Mouse (Mus musculus) midbrain, embryonic 12.5 days (tissue): ENCODE results near the gene Eml5. TPM values are rescaled to one million over a fixed set of nuclear protein-coding genes. Genes with fewer than 3 reads are reported as not detected.
A peak's percentile ranks its signal among the peaks of the same experiment; 100 is the strongest.

Experiments used
- ATAC-seq: fragments of 200-750 bp; cut with Nextera tagmentation; 2 replicates; pipeline ENCODE4 v1.8.0; 2017; ENCODE audit warnings: low read depth, moderate TSS enrichment, moderate library complexity; ENCODE audit not compliant: low FRiP score
- H3K27ac ChIP-seq: fragments of 300-500 bp; sonication (generic); replicated peaks from 2 replicates; pipeline ENCODE4 v1.5.1; 2016; ENCODE audit warnings: mild to moderate bottlenecking
- H3K27me3 ChIP-seq: fragments of 300-500 bp; sonication (generic); 2 replicates; pipeline ENCODE4 v1.6.1; 2016; ENCODE audit warnings: mild to moderate bottlenecking
- H3K36me3 ChIP-seq: fragments of 300-500 bp; sonication (generic); 2 replicates; pipeline ENCODE4 v1.6.1; 2016
- H3K4me1 ChIP-seq: fragments of 300-500 bp; sonication (generic); 2 replicates; pipeline ENCODE4 v1.6.1; 2016
- H3K4me2 ChIP-seq: fragments of 300-500 bp; sonication (generic); replicated peaks from 2 replicates; pipeline ENCODE4 v1.6.1; 2016; ENCODE audit warnings: mild to moderate bottlenecking, moderate library complexity
- H3K4me3 ChIP-seq: fragments of 300-500 bp; sonication (generic); 2 replicates; pipeline ENCODE4 v1.5.1; 2016; ENCODE audit warnings: mild to moderate bottlenecking
- H3K9ac ChIP-seq: fragments of 300-500 bp; sonication (generic); replicated peaks from 2 replicates; pipeline ENCODE4 v1.6.1; 2016; ENCODE audit warnings: mild to moderate bottlenecking, moderate library complexity
- H3K9me3 ChIP-seq: fragments of 300-500 bp; sonication (generic); 2 replicates; pipeline ENCODE4 v1.6.1; 2016; ENCODE audit warnings: mild to moderate bottlenecking
- WGBS: fragments of 180-500 bp; shearing (Covaris S2); methylation state at CpG from one replicate; pipeline ENCODE4 v1.1.7; 2016; 5-methylcytosine and 5-hydroxymethylcytosine counted together
- polyA plus RNA-seq: library from polyadenylated mRNA; unstranded; fragments of >200 nt; fragmentation: Nextera tagmentation; extraction: Ambion mirVana; gene quantifications from 2 replicates; pipeline ENCODE4 v1.2.1, GENCODE M21; 2016

Eml5 gene
- polyA plus RNA-seq, 1 experiment from 2014 or later = 36.0 TPM

DNA sequence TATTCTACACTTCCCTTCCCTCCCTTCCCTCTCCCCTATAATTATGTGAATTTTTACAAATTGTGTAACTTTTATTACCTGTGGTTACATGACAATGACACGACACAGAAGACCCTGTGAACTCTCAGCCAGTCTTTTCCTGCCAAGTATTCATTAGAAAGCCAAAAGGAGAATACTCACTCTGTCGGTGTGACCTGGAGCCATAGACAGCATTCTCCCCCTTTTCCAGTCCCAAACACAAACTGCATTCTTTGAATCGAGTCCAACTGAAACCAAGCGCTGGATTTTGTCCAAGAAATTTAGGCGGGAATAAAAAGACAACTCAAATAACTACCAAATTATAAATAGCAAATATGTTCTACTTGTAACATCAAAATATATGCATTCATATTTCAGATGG is 19.5 kb downstream of the Eml5 start:
- H3K9me3 ChIP-seq = no peaks in the 10 kb centered on the region
- no peak overlapping the region for H3K9ac ChIP-seq
- ATAC-seq = no peak
- WGBS = 76% methylated on average over 5 of the region's 5 CpGs
- no peak overlapping the region for H3K4me2 ChIP-seq
- no peaks in the 10 kb centered on the region for H3K4me1 ChIP-seq
- no peaks in the 10 kb centered on the region for H3K27me3 ChIP-seq
- no peak overlapping the region for H3K4me3 ChIP-seq
- H3K36me3 ChIP-seq = 0 out of 2 replicates have a peak, but pooled peaks cover 3% of the 10 kb centered on the region
- H3K27ac ChIP-seq = no peak overlapping the region

DNA sequence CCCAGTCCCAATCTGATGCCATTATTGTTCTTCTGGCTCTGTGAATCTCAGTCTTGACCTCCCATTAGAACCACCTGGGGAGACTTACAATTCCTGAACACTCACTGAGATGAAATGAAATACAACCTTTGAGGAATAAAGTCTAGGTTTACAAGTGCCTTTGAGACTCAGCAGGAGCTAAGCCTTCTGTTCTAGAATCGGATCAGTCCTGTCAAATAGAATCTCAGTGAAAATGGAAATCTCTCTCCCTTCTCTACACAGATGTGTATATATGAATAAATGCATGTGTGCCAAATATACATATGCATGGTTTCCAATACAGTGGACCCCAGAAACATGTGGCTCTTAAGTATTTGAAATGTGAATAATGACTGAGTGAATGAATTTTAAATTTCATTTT is 22.6 kb downstream of the Eml5 start:
- H3K27ac ChIP-seq = no peak overlapping the region
- 0 out of 2 replicates have a peak, but pooled peaks cover 3% of the 10 kb centered on the region for H3K36me3 ChIP-seq
- H3K4me3 ChIP-seq = no peak overlapping the region
- H3K4me2 ChIP-seq = no peak overlapping the region
- H3K9me3 ChIP-seq = no peaks in the 10 kb centered on the region
- no peaks in the 10 kb centered on the region for H3K27me3 ChIP-seq
- H3K9ac ChIP-seq = no peak overlapping the region
- WGBS = 20% methylated on average over 1 of the region's 1 CpGs
- peak; percentile 56; the same call in 1 of the 2 replicates for ATAC-seq
- H3K4me1 ChIP-seq = no peaks in the 10 kb centered on the region

DNA sequence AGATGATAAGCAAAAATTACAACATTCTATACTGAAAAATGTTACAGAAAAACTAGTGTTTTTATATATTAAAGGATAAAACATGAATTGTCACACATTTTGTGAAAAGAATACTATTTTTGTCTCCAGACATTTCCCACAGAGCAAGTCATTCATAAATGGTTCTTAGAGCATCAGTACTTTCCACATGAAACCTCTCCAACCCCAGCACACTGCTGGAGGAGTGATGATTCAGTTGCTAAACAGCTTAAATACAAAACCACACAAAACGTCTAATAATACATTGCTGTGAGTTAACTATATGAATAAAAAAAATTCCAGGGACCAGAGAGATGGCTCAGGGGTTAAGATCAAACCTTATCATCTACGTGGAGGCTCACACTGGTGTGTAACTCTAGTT is 26.1 kb downstream of the Eml5 start:
- H3K9ac ChIP-seq = no peak overlapping the region
- H3K4me3 ChIP-seq = no peak overlapping the region
- no peaks in the 10 kb centered on the region for H3K27me3 ChIP-seq
- WGBS = 63% methylated on average over 2 of the region's 2 CpGs
- no peak for ATAC-seq
- 0 out of 2 replicates have a peak, but pooled peaks cover 9% of the 10 kb centered on the region for H3K36me3 ChIP-seq
- H3K27ac ChIP-seq = no peak overlapping the region
- no peaks in the 10 kb centered on the region for H3K9me3 ChIP-seq
- no peak overlapping the region for H3K4me2 ChIP-seq
- H3K4me1 ChIP-seq = no peaks in the 10 kb centered on the region

DNA sequence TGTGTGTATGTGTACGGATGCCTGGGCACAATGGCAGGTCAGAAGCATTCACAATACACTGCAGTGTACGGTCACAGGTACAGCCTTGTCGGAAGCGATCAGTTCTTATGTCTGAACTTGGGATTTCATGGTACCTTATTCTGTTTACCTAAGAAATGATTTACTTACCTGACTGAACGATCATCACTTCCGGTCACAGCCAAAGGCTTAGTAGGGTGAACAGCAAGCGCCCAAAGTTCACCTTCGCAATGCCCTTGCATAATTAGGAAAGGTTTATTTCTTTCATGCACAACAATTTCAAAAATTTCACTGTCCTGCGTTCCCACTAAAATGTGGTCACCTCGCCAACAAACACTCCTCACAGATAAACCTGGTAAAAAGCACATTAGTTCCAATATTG is 28.4 kb downstream of the Eml5 start:
- no peak for ATAC-seq
- Histone ChIP-seq H3K4me1 (no peaks in the 10 kb centered on the region), H3K27ac (no peak overlapping the region), H3K36me3 (peaks cover 25% of the 10 kb centered on the region), H3K9ac (no peak overlapping the region), H3K4me2 (no peak overlapping the region), H3K27me3 (no peaks in the 10 kb centered on the region), H3K4me3 (no peak overlapping the region), H3K9me3 (no peaks in the 10 kb centered on the region)
- WGBS = 94% methylated on average over 10 of the region's 10 CpGs

DNA sequence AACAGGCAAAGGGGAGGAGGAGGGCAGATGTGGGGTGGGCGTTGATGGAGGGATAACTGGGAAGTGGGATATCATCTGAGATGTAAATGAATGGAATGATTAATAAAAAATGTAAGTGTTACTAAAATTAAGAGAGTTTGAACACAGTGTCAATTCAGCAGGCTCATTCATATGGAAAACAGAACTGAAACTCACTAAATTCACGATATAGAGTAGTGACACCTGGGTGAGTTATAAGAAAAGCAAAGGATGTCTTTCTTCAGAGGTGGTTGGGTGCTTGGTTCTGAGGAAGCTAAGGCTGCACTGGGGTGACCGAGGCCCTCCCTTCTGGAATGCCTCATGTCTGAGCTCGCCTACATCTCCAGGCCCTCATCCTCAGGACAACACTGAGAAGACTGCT is 37.8 kb downstream of the Eml5 start:
- H3K36me3 ChIP-seq = peaks cover 48% of the 10 kb centered on the region
- no peak for ATAC-seq
- no peak overlapping the region for H3K27ac ChIP-seq
- H3K9me3 ChIP-seq = 0 out of 2 replicates have a peak, but pooled peaks cover 4% of the 10 kb centered on the region
- H3K4me2 ChIP-seq = no peak overlapping the region
- H3K4me1 ChIP-seq = no peaks in the 10 kb centered on the region
- WGBS = 87% methylated on average over 4 of the region's 4 CpGs
- no peak overlapping the region for H3K4me3 ChIP-seq
- H3K9ac ChIP-seq = no peak overlapping the region
- no peaks in the 10 kb centered on the region for H3K27me3 ChIP-seq

DNA sequence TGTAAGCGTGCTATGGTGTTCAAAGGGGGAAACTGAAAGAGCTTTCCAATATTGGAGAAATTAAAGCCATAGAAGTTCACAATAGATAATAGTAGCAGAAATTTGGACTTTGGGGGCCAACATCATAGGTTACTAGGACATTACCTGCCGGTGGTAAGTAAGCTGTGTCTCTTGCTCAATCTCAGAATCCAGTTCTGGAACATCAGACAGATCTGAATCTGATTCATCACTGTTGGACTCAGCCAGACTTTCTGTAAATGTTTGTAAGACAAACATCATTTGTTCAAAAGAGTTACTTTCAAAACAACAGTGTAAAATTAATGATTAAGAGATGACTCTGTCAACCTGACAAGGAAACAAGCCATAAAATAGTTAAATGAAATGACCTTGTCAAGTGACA is 41.0 kb downstream of the Eml5 start:
- no peak overlapping the region for H3K27ac ChIP-seq
- H3K4me3 ChIP-seq = no peak overlapping the region
- no peak overlapping the region for H3K4me2 ChIP-seq
- H3K27me3 ChIP-seq = no peaks in the 10 kb centered on the region
- H3K9me3 ChIP-seq = 0 out of 2 replicates have a peak, but pooled peaks cover 4% of the 10 kb centered on the region
- no peak overlapping the region for H3K9ac ChIP-seq
- no peaks in the 10 kb centered on the region for H3K4me1 ChIP-seq
- WGBS = 92% methylated on average over 2 of the region's 2 CpGs
- H3K36me3 ChIP-seq = peaks cover 44% of the 10 kb centered on the region
- no peak for ATAC-seq

DNA sequence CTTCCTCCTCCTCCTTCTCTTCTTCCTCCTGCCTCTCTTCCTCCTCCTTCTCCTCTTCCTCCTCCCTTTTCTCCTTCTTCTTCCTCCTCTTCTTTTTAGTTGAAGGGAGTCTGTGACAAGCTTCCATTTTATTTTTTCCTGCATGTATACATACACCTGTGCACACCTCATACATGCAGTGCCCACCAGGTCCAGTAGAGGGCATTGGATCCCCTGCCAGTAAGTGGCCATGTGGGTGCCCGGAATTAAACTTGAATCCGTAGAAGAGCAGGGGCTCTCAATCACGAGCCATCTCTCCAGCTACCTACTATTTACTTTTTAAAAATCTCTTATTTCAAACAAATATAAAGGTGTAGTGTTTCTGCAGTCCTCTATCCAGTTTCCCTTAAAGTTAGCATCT is 50.5 kb downstream of the Eml5 start:
- no peak overlapping the region for H3K4me3 ChIP-seq
- H3K36me3 ChIP-seq = peaks cover 5% of the 10 kb centered on the region; the same call in 1 of the 2 replicates
- ATAC-seq = no peak
- H3K27ac ChIP-seq = no peak overlapping the region
- H3K9ac ChIP-seq = no peak overlapping the region
- no peaks in the 10 kb centered on the region for H3K27me3 ChIP-seq
- H3K9me3 ChIP-seq = no peaks in the 10 kb centered on the region
- no peak overlapping the region for H3K4me2 ChIP-seq
- 49% methylated on average over 3 of the region's 3 CpGs for WGBS
- no peaks in the 10 kb centered on the region for H3K4me1 ChIP-seq

DNA sequence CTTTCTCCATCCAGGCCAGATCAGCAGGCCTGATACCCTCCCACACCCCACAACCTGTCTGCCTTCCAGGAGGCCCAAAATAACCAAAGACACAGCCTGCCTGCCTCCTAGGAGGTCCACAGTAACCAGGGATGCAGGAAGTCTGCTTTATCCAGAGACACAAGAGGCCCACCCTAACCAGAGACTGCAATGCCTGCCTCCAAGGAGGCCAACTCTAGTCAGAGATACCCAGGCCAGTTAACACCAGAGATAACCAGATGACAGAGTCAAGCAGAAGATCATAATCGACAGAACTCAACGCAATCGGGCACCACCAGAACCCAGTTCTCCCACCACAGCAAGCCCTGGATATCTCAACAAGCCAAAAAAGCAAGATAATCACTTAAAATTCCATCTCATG is 56.5 kb downstream of the Eml5 start:
- H3K4me1 ChIP-seq = no peaks in the 10 kb centered on the region
- no peak overlapping the region for H3K27ac ChIP-seq
- no peak overlapping the region for H3K4me3 ChIP-seq
- H3K9me3 ChIP-seq = no peaks in the 10 kb centered on the region
- no peak for ATAC-seq
- H3K4me2 ChIP-seq = no peak overlapping the region
- no peak overlapping the region for H3K9ac ChIP-seq
- H3K27me3 ChIP-seq = no peaks in the 10 kb centered on the region
- peaks cover 19% of the 10 kb centered on the region for H3K36me3 ChIP-seq
- 94% methylated on average over 3 of the region's 3 CpGs for WGBS

DNA sequence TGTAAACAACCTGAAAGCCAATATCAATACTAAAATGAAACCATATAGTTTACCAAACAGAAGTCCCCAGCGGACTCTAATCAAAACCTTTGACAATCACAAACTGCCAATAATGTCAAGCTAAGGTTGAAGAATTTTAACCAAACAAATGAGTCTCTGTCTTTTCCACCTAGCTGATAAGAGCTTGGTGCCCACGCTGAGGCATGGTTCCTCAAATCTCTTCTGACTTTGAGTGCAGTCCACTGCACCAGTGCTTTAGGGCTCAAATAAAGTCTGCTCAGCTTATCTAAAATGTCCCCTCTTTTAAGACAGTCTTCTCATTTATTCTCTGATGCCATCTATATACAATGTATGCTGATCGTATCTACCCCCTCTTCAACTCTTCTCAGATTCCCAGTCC is 61.1 kb downstream of the Eml5 start:
- no peak overlapping the region for H3K4me2 ChIP-seq
- WGBS = 93% methylated on average over 3 of the region's 3 CpGs
- H3K9me3 ChIP-seq = no peaks in the 10 kb centered on the region

DNA sequence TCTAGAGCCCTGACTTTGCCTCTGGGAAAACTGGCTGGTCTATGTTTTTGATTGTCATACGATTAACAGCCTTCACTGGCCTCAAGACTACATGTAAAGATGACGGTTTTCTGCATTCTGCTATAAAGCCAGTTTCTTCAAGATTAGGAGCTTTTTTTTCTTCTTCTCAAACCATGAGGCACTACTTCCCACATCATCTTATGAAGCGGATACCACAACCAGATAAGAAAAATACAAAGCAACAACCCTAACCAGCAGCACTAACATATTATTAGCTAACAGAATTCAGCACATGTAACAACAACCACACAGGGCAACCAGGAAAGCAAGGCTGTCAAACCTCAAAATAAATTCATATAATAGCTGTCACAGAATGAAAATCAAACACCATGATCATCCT is 63.3 kb downstream of the Eml5 start:
- Histone ChIP-seq H3K4me2 (no peak overlapping the region), H3K9me3 (no peaks in the 10 kb centered on the region), H3K27ac (no peak overlapping the region), H3K27me3 (no peaks in the 10 kb centered on the region), H3K9ac (no peak overlapping the region), H3K4me1 (no peaks in the 10 kb centered on the region), H3K4me3 (no peak overlapping the region), H3K36me3 (peaks cover 35% of the 10 kb centered on the region)
- whole genome bisulfite sequencing = 95% methylated on average over 3 of the region's 3 CpGs
- ATAC-seq = no peak

More for the DNA sequence above, 61.1 kb downstream of the Eml5 start:
- no peaks in the 10 kb centered on the region for H3K4me1 ChIP-seq
- H3K27me3 ChIP-seq = no peaks in the 10 kb centered on the region
- peaks cover 31% of the 10 kb centered on the region for H3K36me3 ChIP-seq
- ATAC-seq = no peak
- no peak overlapping the region for H3K27ac ChIP-seq
- H3K9ac ChIP-seq = no peak overlapping the region
- no peak overlapping the region for H3K4me3 ChIP-seq

DNA sequence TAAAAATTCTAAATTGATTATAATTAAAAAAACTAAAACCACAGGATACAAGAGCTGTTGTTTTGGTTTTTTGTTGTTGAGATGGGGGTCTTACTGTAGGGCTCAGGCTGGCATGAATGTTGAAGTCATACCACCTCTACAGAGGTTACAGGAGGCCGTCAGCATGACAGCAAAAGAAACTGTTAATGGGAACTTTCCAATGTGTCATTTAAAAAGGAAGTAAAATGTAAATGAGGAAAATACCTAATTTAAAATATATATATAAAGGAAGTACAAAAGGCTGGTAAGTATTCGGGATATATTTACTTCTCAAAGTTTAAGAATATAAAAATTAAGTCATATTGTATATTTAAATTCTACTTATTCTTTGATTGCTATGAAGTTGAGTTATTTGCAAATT is 65.8 kb downstream of the Eml5 start:
- H3K4me3 ChIP-seq = no peak overlapping the region
- 96% methylated on average over 2 of the region's 2 CpGs for WGBS
- H3K36me3 ChIP-seq = peaks cover 32% of the 10 kb centered on the region
- H3K4me1 ChIP-seq = no peaks in the 10 kb centered on the region
- H3K9ac ChIP-seq = no peak overlapping the region
- no peaks in the 10 kb centered on the region for H3K27me3 ChIP-seq
- ATAC-seq = no peak
- H3K27ac ChIP-seq = no peak overlapping the region
- H3K9me3 ChIP-seq = no peaks in the 10 kb centered on the region
- H3K4me2 ChIP-seq = no peak overlapping the region

DNA sequence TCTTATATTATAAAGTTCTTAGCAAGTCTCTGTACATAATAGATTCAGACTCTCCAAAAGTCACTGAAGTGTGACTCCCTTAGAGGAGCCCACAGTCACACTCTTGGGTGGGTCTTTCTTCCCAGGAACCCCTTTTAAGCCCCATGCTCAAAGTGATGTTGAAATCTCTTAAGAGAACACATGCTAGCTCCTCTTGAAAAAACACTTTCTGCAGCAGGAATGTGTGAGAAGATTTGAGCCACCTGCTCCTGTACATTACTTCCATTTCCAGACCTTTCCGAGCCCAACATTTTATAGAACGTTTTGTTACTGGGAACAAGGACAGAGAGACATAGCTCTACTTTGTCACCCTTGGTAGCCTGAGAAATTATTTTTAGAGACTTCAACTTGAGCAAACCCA is 66.4 kb downstream of the Eml5 start:
- peaks cover 33% of the 10 kb centered on the region for H3K36me3 ChIP-seq
- H3K4me1 ChIP-seq = no peaks in the 10 kb centered on the region
- no peak overlapping the region for H3K9ac ChIP-seq
- no peak for ATAC-seq
- no peaks in the 10 kb centered on the region for H3K27me3 ChIP-seq
- no peak overlapping the region for H3K4me2 ChIP-seq
- no peak overlapping the region for H3K4me3 ChIP-seq
- no peaks in the 10 kb centered on the region for H3K9me3 ChIP-seq
- 90% methylated on average over 2 of the region's 2 CpGs for WGBS
- H3K27ac ChIP-seq = no peak overlapping the region

DNA sequence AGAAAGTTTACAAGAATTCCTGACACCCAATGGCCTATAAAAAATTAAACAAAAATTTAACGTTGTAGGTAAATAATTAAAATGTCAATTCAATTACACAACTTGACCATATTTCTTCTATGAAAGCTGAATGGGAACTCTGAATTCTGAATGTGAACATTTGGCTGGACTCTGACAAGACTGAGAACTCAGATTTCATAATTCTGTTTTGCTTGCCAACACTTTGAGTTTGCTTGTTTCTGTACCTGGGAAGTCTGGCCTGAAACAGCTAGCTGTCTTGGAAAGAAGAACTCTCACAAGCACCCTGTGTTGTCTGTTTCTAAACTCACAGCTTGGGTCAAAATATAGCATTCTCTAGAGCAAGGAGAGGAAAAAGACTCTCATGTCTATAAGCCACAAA is 67.4 kb downstream of the Eml5 start:
- Histone ChIP-seq H3K9ac (no peak overlapping the region), H3K9me3 (no peaks in the 10 kb centered on the region)
- WGBS = 91% methylated on average over 1 of the region's 1 CpGs

More for the DNA sequence above, 67.4 kb downstream of the Eml5 start:
- H3K27me3 ChIP-seq = no peaks in the 10 kb centered on the region
- ATAC-seq = no peak
- no peaks in the 10 kb centered on the region for H3K4me1 ChIP-seq
- no peak overlapping the region for H3K4me2 ChIP-seq
- no peak overlapping the region for H3K27ac ChIP-seq
- H3K36me3 ChIP-seq = peaks cover 42% of the 10 kb centered on the region
- no peak overlapping the region for H3K4me3 ChIP-seq
